ENCODE assay signal across 13 mouse cellular contexts in the genomic region with DNA sequence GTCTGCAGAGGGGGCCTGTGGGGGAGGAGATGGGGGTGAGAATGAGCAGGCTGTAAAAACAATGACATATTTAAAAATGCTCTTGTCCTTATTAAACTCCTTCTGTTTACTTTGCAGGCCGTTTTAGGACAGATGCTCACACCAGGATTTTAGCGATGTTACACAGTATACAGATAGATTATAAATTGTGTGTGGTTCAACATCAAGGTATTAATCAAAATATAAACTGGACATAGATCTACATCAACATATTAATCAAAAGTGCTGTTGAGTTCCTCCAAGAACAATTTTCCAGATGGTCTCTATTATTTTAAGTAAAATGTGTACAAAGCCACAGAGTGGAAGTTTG. TPM values are rescaled to one million over a fixed set of nuclear protein-coding genes. Genes with fewer than 3 reads are reported as not detected.
DNase-seq lines count a peak whose midpoint lies in the region; ATAC-seq and TF ChIP-seq lines count a peak whose summit lies in the region.
"Had no signal": no experiment of that assay in that cellular context is flagged by ENCODE, and none has a peak within 500 bp of the region (broad histone marks: within the 10 kb centered on the region; RNA-seq: fewer than 3 reads in every experiment).

No protein-coding gene starts in this region.

- ATAC-seq in heart, embryonic 13.5 days (ENCODE audit: extremely low read depth, insufficient number of reproducible peaks, low FRiP score, low TSS enrichment), result no peak
- ATAC-seq in lung, embryonic 14.5 days (ENCODE audit: insufficient read depth), result no peak

- peaks cover 23% of the 10 kb centered on the region for H3K27me3 ChIP-seq in heart, embryonic 13.5 days (replicated peaks)
- no peaks in the 10 kb centered on the region for H3K27me3 ChIP-seq in lung, embryonic 14.5 days (ENCODE audit: insufficient read depth, low read length)
- 0 out of 2 replicates have a peak, but pooled peaks cover 2% of the 10 kb centered on the region for H3K27me3 ChIP-seq in E14TG2a.4 (ENCODE audit: insufficient read depth, low read length)
- H3K27me3 ChIP-seq in limb, embryonic 10.5 days (ENCODE audit: low read depth, poor library complexity, severe bottlenecking), result no peaks in the 10 kb centered on the region

- H3K27ac ChIP-seq in heart, embryonic 13.5 days (replicated peaks), result 0 out of 2 replicates have a peak overlapping the region, but pooled peaks have one; percentile 28
- H3K27ac ChIP-seq in lung, embryonic 14.5 days (ENCODE audit: low read depth), result peak overlapping the region; percentile 20; the same call in 1 of the 2 replicates
- H3K27ac ChIP-seq in limb, embryonic 10.5 days, result peak overlapping the region; percentile 75; the same call in 1 of the 2 replicates

- WGBS in heart, embryonic 13.5 days, result 29% methylated on average over 2 of the region's 2 CpGs
- 9% methylated on average over 2 of the region's 2 CpGs for WGBS in lung, embryonic 14.5 days
- 32% methylated on average over 2 of the region's 2 CpGs for WGBS in limb, embryonic 10.5 days

- H3K9me3 ChIP-seq in heart, embryonic 13.5 days, result peaks cover 18% of the 10 kb centered on the region
- peaks cover 16% of the 10 kb centered on the region for H3K9me3 ChIP-seq in lung, embryonic 14.5 days (ENCODE audit: low read depth, low read length)
- no peaks in the 10 kb centered on the region for H3K9me3 ChIP-seq in E14TG2a.4 (ENCODE audit: low read length)
- H3K9me3 ChIP-seq in limb, embryonic 10.5 days (replicated peaks), result peaks cover 5% of the 10 kb centered on the region

- peaks cover 6% of the 10 kb centered on the region; the same call in 1 of the 2 replicates for H3K36me3 ChIP-seq in heart, embryonic 13.5 days
- H3K36me3 ChIP-seq in lung, embryonic 14.5 days (ENCODE audit: insufficient read depth), result no peaks in the 10 kb centered on the region
- peaks cover 14% of the 10 kb centered on the region for H3K36me3 ChIP-seq in E14TG2a.4 (ENCODE audit: insufficient read depth, low read length)
- peaks cover 12% of the 10 kb centered on the region for H3K36me3 ChIP-seq in limb, embryonic 10.5 days

- DNase-seq in heart, adult 8-10 months (ENCODE audit: low spot score), result no peak
- no peak for DNase-seq in lung, embryonic 14.5 days
- DNase-seq in lung, postnatal 36 days, result no peak
- no peak for DNase-seq in limb, embryonic 10.5 days (ENCODE audit: low spot score)
- no peak for DNase-seq in frontal cortex, postnatal 36 days (ENCODE audit: low spot score in 2 of 2)
- DNase-seq in layer of hippocampus, postnatal 25 days (ENCODE audit: extremely low spot score in 1 of 2, low spot score in 1 of 2), result no peak
- DNase-seq: adrenal gland, postnatal 25 days; lung, adult 2 months; spleen, adult 18-20 months had no signal

- no peak overlapping the region for H3K4me2 ChIP-seq in heart, embryonic 13.5 days
- 0 out of 2 replicates have a peak overlapping the region, but pooled peaks have one; percentile 16 for H3K4me2 ChIP-seq in lung, embryonic 14.5 days

- TF ChIP-seq CTCF in lung, embryonic 14.5 days (IDR thresholded peaks at IDR 0.05; ENCODE audit: low read depth), result no peak
- no peak for TF ChIP-seq CTCF in E14TG2a.4 (conservative IDR thresholded peaks at IDR 0.05; ENCODE audit: low read length)

- no peak overlapping the region for H3K4me3 ChIP-seq in heart, embryonic 13.5 days
- H3K4me3 ChIP-seq in lung, embryonic 14.5 days (ENCODE audit: low read depth, low read length), result no peak overlapping the region
- H3K4me3 ChIP-seq in E14TG2a.4 (replicated peaks; ENCODE audit: low read length), result 0 out of 2 replicates have a peak overlapping the region, but pooled peaks have one; percentile 17
- H3K4me3 ChIP-seq in limb, embryonic 10.5 days, result no peak overlapping the region

- H3K4me1 ChIP-seq in heart, embryonic 13.5 days, result peaks cover 17% of the 10 kb centered on the region
- peaks cover 18% of the 10 kb centered on the region for H3K4me1 ChIP-seq in lung, embryonic 14.5 days (ENCODE audit: insufficient read depth)
- H3K4me1 ChIP-seq in E14TG2a.4 (replicated peaks; ENCODE audit: low read depth, low read length), result peaks cover 65% of the 10 kb centered on the region
- H3K4me1 ChIP-seq in limb, embryonic 10.5 days, result peaks cover 32% of the 10 kb centered on the region

- no peak overlapping the region for H3K9ac ChIP-seq in heart, embryonic 13.5 days
- no peak overlapping the region for H3K9ac ChIP-seq in lung, embryonic 14.5 days

RNA-seq across cellular contexts. Expression of gene Spry1, which starts 27.3 kb away (rescaled TPM):
- polyA plus RNA-seq in heart, embryonic 13.5 days (2015; fragmentation: Nextera tagmentation; extraction: Ambion mirVana), result 5.6 and 6.4 TPM in 2 replicates
- total RNA-seq in heart, adult 8-10 months (2022), result 10 to 100 TPM; 14.5 to 17.3 (median 15.5) TPM
- 15.6 and 17.8 TPM in 2 replicates for polyA plus RNA-seq in lung, embryonic 14.5 days (2014; fragmentation: Nextera tagmentation; extraction: Ambion mirVana)
- 28.0 and 32.6 TPM in 2 replicates for polyA plus RNA-seq in limb, embryonic 10.5 days (2016; fragmentation: Nextera tagmentation; extraction: Ambion mirVana)
- 10 to 100 TPM; 14.0 to 14.2 TPM for total RNA-seq in layer of hippocampus, postnatal 25 days (2021)

RNA-seq across cellular contexts. Expression of gene Gm5148, which starts 57.2 kb away (rescaled TPM):
- polyA plus RNA-seq in heart, embryonic 13.5 days (2015; fragmentation: Nextera tagmentation; extraction: Ambion mirVana), result 3.1 and 3.2 TPM in 2 replicates
- total RNA-seq in heart, adult 8-10 months (2022), result not detected
- 6.6 and 6.7 TPM in 2 replicates for polyA plus RNA-seq in lung, embryonic 14.5 days (2014; fragmentation: Nextera tagmentation; extraction: Ambion mirVana)
- polyA plus RNA-seq in limb, embryonic 10.5 days (2016; fragmentation: Nextera tagmentation; extraction: Ambion mirVana), result 4.6 and 5.7 TPM in 2 replicates
- 1 to 10 TPM; 3.6 to 4.5 TPM for total RNA-seq in layer of hippocampus, postnatal 25 days (2021)
- total RNA-seq: heart, adult 18-20 months; heart, postnatal 14 days had no signal

Comparison
In these comparisons a context has a peak if more than half of its experiments do, and no peak if none do; other contexts are left out.
1. H3K27ac ChIP-seq: peak in every context shown above with its lines; median percentile 75 in limb, embryonic 10.5 days; 28 in heart, embryonic 13.5 days; 20 in lung, embryonic 14.5 days.